Mouse (Mus musculus) megakaryocyte, adult 5-6 weeks (primary cell): ENCODE measurements around the gene Nasp. TPM values are rescaled to one million over a fixed set of nuclear protein-coding genes. Genes with fewer than 3 reads are reported as not detected.
A peak's percentile ranks its signal among the peaks of the same experiment; 100 is the strongest.
"Not testable (repeated sequence)": the region's sequence is repeated elsewhere in the genome, so short reads cannot be mapped to it uniquely, and the experiment has no call there.

Experiments
- ATAC-seq: 2 replicates; pipeline ENCODE4 v1.8.0; 2016; ENCODE audit warnings: mild to moderate bottlenecking, inconsistent platforms; ENCODE audit not compliant: poor library complexity, severe bottlenecking
- total RNA-seq, 2 experiments: library from RNA; stranded (forward) in 1 of 2; stranded (reverse) in 1 of 2; fragments of 153-499, 151-499 nt in 1 of 2; fragments of 221-1000, 200-1000 nt in 1 of 2; gene quantifications; 2 replicates each; pipeline versions ENCODE4 v1.2.3 to v1.2.4; 2015 to 2017

The Nasp gene
- total RNA-seq (2015) (95.7 and 101 TPM in 2 replicates), total RNA-seq (2017) (225 and 236 TPM in 2 replicates)

GRCm38 (mm10) chr4:116627722-116628662, at the start of gene Nasp:
Gene Nasp, minus strand, starts transcription at chr4:116627941.
- ATAC-seq, result peak; percentile 87

GRCm38 (mm10) chr4:116676027-116676426, 48.3 kb upstream of the Nasp start:
- no peak for ATAC-seq

GRCm38 (mm10) chr4:116674761-116675160, 47.0 kb upstream of the Nasp start:
- ATAC-seq, result not testable (repeated sequence)

GRCm38 (mm10) chr4:116672785-116673184, 45.0 kb upstream of the Nasp start:
- ATAC-seq, result peak; percentile 90

GRCm38 (mm10) chr4:116669291-116669690, 41.5 kb upstream of the Nasp start:
- ATAC-seq, result no peak

GRCm38 (mm10) chr4:116668145-116668544, 40.4 kb upstream of the Nasp start:
- ATAC-seq, result peak; percentile 87

- no peak for ATAC-seq
Observed at GRCm38 (mm10) chr4:116666625-116667024, 38.9 kb upstream of the Nasp start.

- ATAC-seq, result no peak
Observed at GRCm38 (mm10) chr4:116661998-116662397, 34.3 kb upstream of the Nasp start.

GRCm38 (mm10) chr4:116660829-116661228, 33.1 kb upstream of the Nasp start:
- no peak for ATAC-seq

- not testable (repeated sequence) for ATAC-seq
Observed at GRCm38 (mm10) chr4:116659916-116660315, 32.2 kb upstream of the Nasp start.

- no peak for ATAC-seq
Observed at GRCm38 (mm10) chr4:116659474-116659873, 31.7 kb upstream of the Nasp start.

- no peak for ATAC-seq
Observed at GRCm38 (mm10) chr4:116657971-116658370, 30.2 kb upstream of the Nasp start.

- ATAC-seq, result no peak
Observed at GRCm38 (mm10) chr4:116655658-116656057, 27.9 kb upstream of the Nasp start.

- peak; percentile 41 for ATAC-seq
Observed at GRCm38 (mm10) chr4:116655100-116655499, 27.4 kb upstream of the Nasp start.

- no peak for ATAC-seq
Observed at GRCm38 (mm10) chr4:116653228-116653627, 25.5 kb upstream of the Nasp start.

- ATAC-seq, result peak; percentile 14; the same call in 1 of the 2 replicates
Observed at GRCm38 (mm10) chr4:116651797-116652135, 24.0 kb upstream of the Nasp start.

- peak; percentile 90 for ATAC-seq
Observed at GRCm38 (mm10) chr4:116650924-116651796, 23.4 kb upstream of the Nasp start, which contains the start of gene Akr1a1. Gene Akr1a1, minus strand, starts transcription at chr4:116651680.

- no peak for ATAC-seq
Observed at GRCm38 (mm10) chr4:116650365-116650764, 22.6 kb upstream of the Nasp start.

- ATAC-seq, result no peak
Observed at GRCm38 (mm10) chr4:116649411-116649810, 21.7 kb upstream of the Nasp start.

- no peak for ATAC-seq
Observed at GRCm38 (mm10) chr4:116645624-116646023, 17.9 kb upstream of the Nasp start.

- ATAC-seq, result peak; percentile 80
Observed at GRCm38 (mm10) chr4:116644326-116644725, 16.6 kb upstream of the Nasp start.
